Mouse (Mus musculus) limb, embryonic 14.5 days (tissue): ENCODE data around the gene Rcsd1. TPM values are rescaled to one million over a fixed set of nuclear protein-coding genes. Genes with fewer than 3 reads are reported as not detected.

Experiments
- ATAC-seq: fragments of 200-750 bp; cut with Nextera tagmentation; 2 replicates; pipeline ENCODE4 v1.8.0; 2017; ENCODE audit warnings: low read depth, moderate number of reproducible peaks, moderate TSS enrichment; ENCODE audit not compliant: low FRiP score
- DNase-seq: peaks from one replicate; pipeline ENCODE4 v3.0.0-alpha.2; 2015; ENCODE audit warnings: low spot score
- H3K27ac ChIP-seq: fragments of 300-500 bp; sonication (generic); replicated peaks from 2 replicates; pipeline ENCODE4 v1.5.1; 2014; ENCODE audit warnings: low read depth, mild to moderate bottlenecking, low read length, moderate library complexity, mixed read lengths
- H3K27me3 ChIP-seq: fragments of 300-500 bp; sonication (generic); 2 replicates; pipeline ENCODE4 v1.6.1; 2014; ENCODE audit warnings: low read length, mixed read lengths; ENCODE audit not compliant: control insufficient read depth, insufficient read depth
- H3K36me3 ChIP-seq: fragments of 300-500 bp; sonication (generic); 2 replicates; pipeline ENCODE4 v1.6.1; 2014; ENCODE audit warnings: mild to moderate bottlenecking, low read length, moderate library complexity, mixed read lengths; ENCODE audit not compliant: control insufficient read depth, insufficient read depth
- H3K4me1 ChIP-seq: fragments of 300-500 bp; sonication (generic); 2 replicates; pipeline ENCODE4 v1.6.1; 2014; ENCODE audit warnings: antibody characterized with exemption, low read length, mixed read lengths; ENCODE audit not compliant: control insufficient read depth, insufficient read depth
- H3K4me2 ChIP-seq: fragments of 300-500 bp; sonication (generic); replicated peaks from 2 replicates; pipeline ENCODE4 v1.6.1; 2014; ENCODE audit warnings: low read depth, mild to moderate bottlenecking, low read length, moderate library complexity; ENCODE audit not compliant: severe bottlenecking
- H3K4me3 ChIP-seq: fragments of 300-500 bp; sonication (generic); replicated peaks from 2 replicates; pipeline ENCODE4 v1.5.1; 2014; ENCODE audit warnings: low read length
- H3K9ac ChIP-seq: fragments of 300-500 bp; sonication (generic); 2 replicates; pipeline ENCODE4 v1.6.1; 2014; ENCODE audit warnings: mild to moderate bottlenecking, low read depth, low read length, moderate library complexity; ENCODE audit not compliant: severe bottlenecking
- H3K9me3 ChIP-seq: fragments of 300-500 bp; sonication (generic); 2 replicates; pipeline ENCODE4 v1.6.1; 2016; ENCODE audit warnings: low read length; ENCODE audit not compliant: control insufficient read depth
- POLR2A ChIP-seq: fragments of 200-500 bp; IDR thresholded peaks from 2 replicates; pipeline ENCODE4 v1.8.0; 2012; ENCODE audit warnings: inconsistent platforms, mild to moderate bottlenecking, moderate library complexity, borderline replicate concordance; ENCODE audit not compliant: insufficient read depth, insufficient read length; ENCODE audit errors: extremely low read depth
- WGBS: fragments of 180-500 bp; shearing (Covaris S2); extraction: QIAGEN DNeasy Blood & Tissue Kit; methylation state at CpG from one replicate; pipeline ENCODE4 v1.1.7; 2014; 5-methylcytosine and 5-hydroxymethylcytosine counted together
- polyA plus RNA-seq, 2 experiments: library from polyadenylated mRNA; depleted of rRNA in 1 of 2; stranded (reverse) in 1 of 2; unstranded in 1 of 2; fragments of >200 nt; fragmentation: Nextera tagmentation in 1 of 2; extraction: Ambion mirVana in 1 of 2; gene quantifications; 2 replicates each; pipeline versions ENCODE4 v1.2.1 to v1.2.3; 2012 to 2014

The Rcsd1 gene
- polyA plus RNA-seq, 2 experiments: 9.6 to 16.7 TPM

DNA sequence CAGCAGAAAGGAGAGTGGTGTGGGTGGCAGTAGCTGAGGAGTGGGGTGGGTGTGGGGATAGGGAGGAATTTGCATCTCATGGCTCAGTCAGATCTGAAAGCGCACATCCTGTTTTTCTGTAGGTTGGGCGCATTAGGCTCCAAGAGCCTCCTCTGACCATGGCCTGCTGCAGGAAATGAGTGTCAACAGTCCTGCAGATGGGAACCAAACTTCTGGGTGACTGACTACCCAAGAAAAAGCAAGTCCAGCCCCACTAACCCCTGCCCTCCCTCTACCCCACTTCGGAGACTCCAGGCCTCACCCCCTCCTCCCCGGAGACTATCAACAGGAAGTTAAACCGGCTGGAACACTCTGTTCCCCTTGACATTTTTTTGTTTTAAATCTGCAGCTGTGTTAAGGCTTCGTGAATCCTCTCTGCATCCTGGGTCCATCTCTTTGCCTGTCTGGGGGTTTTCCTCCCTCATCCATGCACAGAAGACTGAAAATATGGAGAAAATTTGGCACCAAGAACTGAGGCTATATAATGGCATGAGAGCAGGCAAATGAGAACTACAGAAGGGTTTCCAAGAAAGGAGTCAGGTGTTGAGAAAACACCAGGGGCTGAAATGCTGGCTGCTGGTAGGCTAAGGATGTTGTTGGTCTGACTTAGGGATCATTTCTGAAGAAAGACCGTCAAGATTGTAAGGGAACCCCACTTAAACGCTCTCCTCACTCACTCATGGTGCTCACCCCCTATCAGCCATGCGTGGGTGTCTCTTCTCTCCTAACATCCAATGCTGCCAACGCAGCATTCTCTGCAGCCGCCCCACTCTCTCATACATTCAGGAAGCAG, 8.4 kb upstream of the Rcsd1 start:
- no peak for ATAC-seq
- Histone ChIP-seq H3K9me3 (no peaks in the 10 kb centered on the region), H3K36me3 (no peaks in the 10 kb centered on the region), H3K9ac (no peak overlapping the region), H3K27me3 (no peaks in the 10 kb centered on the region), H3K4me2 (no peak overlapping the region), H3K4me1 (no peaks in the 10 kb centered on the region), H3K27ac (peak overlapping the region; percentile 6), H3K4me3 (no peak overlapping the region)
- DNase-seq: no peak
- TF ChIP-seq POLR2A: no peak
- 52% methylated on average over 11 of the region's 11 CpGs for WGBS

- Histone ChIP-seq H3K9me3 (no peaks in the 10 kb centered on the region), H3K27ac (no peak overlapping the region), H3K4me2 (no peak overlapping the region), H3K4me3 (no peak overlapping the region), H3K27me3 (no peaks in the 10 kb centered on the region), H3K36me3 (no peaks in the 10 kb centered on the region), H3K9ac (no peak overlapping the region), H3K4me1 (no peaks in the 10 kb centered on the region)
- DNase-seq (no peak), ATAC-seq (no peak)
- 83% methylated on average over 4 of the region's 4 CpGs for WGBS
- TF ChIP-seq POLR2A: no peak
These were observed 6.9 kb upstream of the Rcsd1 start for GRCm38 (mm10) chr1:165716426-165716825.

DNA sequence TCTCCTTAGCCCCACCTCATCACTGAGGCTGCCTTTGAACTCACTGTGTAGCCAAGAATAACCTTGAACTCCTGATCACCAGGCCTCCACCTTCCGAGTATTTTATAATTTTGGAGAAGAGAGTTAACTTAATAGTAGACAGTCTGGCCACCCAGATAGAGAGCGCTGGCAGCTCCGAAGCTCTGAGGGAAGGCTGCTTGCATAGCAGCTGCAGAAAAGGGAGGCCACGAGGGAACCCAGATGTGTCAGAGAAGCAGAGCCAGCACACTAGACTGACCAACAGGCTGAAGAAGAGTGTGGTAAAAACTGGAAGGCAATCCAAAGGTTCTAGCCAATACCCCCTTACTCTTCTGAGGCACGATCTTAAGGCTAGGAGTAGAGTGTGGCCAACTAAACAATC, 4.2 kb upstream of the Rcsd1 start:
- no peaks in the 10 kb centered on the region for H3K9me3 ChIP-seq
- no peak overlapping the region for H3K4me2 ChIP-seq
- WGBS: 68% methylated on average over 5 of the region's 5 CpGs
- H3K27ac ChIP-seq: no peak overlapping the region
- no peak overlapping the region for H3K9ac ChIP-seq
- H3K27me3 ChIP-seq: no peaks in the 10 kb centered on the region
- no peak overlapping the region for H3K4me3 ChIP-seq
- no peak for ATAC-seq
- H3K4me1 ChIP-seq: no peaks in the 10 kb centered on the region
- no peaks in the 10 kb centered on the region for H3K36me3 ChIP-seq
- DNase-seq: no peak
- no peak for TF ChIP-seq POLR2A

DNA sequence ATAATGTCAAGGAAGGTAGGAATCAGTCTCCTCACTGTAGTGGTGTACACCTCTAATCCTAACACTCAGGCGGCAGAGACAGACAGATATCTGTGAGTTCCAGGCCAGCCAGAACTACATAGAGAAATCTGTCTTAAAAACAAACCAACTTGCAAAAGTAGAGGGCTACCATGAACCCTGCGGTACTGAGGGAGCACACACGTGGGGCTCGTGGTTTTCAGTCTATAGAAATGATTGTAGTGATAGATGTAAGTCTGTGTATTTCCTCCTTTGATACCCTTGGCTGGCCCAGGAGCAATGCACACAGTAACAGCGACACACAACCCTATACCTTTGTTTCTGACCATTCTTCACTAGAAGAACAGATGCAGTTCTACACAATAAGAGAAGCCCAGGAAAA, 2.4 kb upstream of the Rcsd1 start:
- DNase-seq (no peak), ATAC-seq (no peak)
- no peak for TF ChIP-seq POLR2A
- H3K4me3 ChIP-seq: no peak overlapping the region
- H3K9ac ChIP-seq: no peak overlapping the region
- H3K4me1 ChIP-seq: 0 out of 2 replicates have a peak, but pooled peaks cover 2% of the 10 kb centered on the region
- H3K27me3 ChIP-seq: no peaks in the 10 kb centered on the region
- no peak overlapping the region for H3K4me2 ChIP-seq
- no peak overlapping the region for H3K27ac ChIP-seq
- H3K36me3 ChIP-seq: no peaks in the 10 kb centered on the region
- no peaks in the 10 kb centered on the region for H3K9me3 ChIP-seq
- 86% methylated on average over 5 of the region's 5 CpGs for WGBS

GRCm38 (mm10) chr1:165708686-165709380, 724 bp downstream of the Rcsd1 start:
- no peak overlapping the region for H3K9ac ChIP-seq
- WGBS: 41% methylated on average over 9 of the region's 9 CpGs
- no peak overlapping the region for H3K27ac ChIP-seq
- H3K27me3 ChIP-seq: no peaks in the 10 kb centered on the region
- H3K4me1 ChIP-seq: 0 out of 2 replicates have a peak, but pooled peaks cover 2% of the 10 kb centered on the region
- no peak for TF ChIP-seq POLR2A
- no peak for DNase-seq
- no peaks in the 10 kb centered on the region for H3K9me3 ChIP-seq
- peak overlapping the region; percentile 83 for H3K4me2 ChIP-seq
- H3K36me3 ChIP-seq: no peaks in the 10 kb centered on the region
- H3K4me3 ChIP-seq: no peak overlapping the region
- no peak for ATAC-seq
